Mouse (Mus musculus) MEL (cell line): ENCODE data around the gene Prdm16. TPM values are rescaled to one million over a fixed set of nuclear protein-coding genes. Genes with fewer than 3 reads are reported as not detected.

Experiments used
- DNase-seq: peaks from one replicate; pipeline ENCODE4 v3.0.0; 2011; ENCODE audit warnings: low read depth, low spot score
- H3K27ac ChIP-seq: 2 replicates; pipeline ENCODE4 v1.5.1; 2012; ENCODE audit warnings: low read depth, mild to moderate bottlenecking, control low read depth, low read length, moderate library complexity; ENCODE audit not compliant: control insufficient read depth
- H3K27me3 ChIP-seq, 2 experiments: fragments of 150-350 bp in 1 of 2; sonication (generic) in 1 of 2; 2 replicates each; pipeline ENCODE4 v1.6.1; 2012; ENCODE audit warnings: low read length in 2 of 2, mild to moderate bottlenecking in 2 of 2, improper control_type of control experiment in 1 of 2, moderate library complexity in 1 of 2; ENCODE audit not compliant: insufficient read depth in 2 of 2, control insufficient read depth in 1 of 2
- H3K36me3 ChIP-seq, 2 experiments: 2 replicates each; pipeline ENCODE4 v1.6.1; 2012 to 2014; ENCODE audit warnings: low read length in 2 of 2, improper control_type of control experiment in 1 of 2, inconsistent platforms in 1 of 2, mild to moderate bottlenecking in 1 of 2; ENCODE audit not compliant: insufficient read depth in 2 of 2, control insufficient read depth in 1 of 2
- H3K4me1 ChIP-seq, 2 experiments: fragments of 150-350 bp in 1 of 2; sonication (generic) in 1 of 2; 2 replicates each; pipeline ENCODE4 v1.6.1; 2012; ENCODE audit warnings: low read length in 2 of 2, improper control_type of control experiment in 1 of 2, mild to moderate bottlenecking in 1 of 2; ENCODE audit not compliant: insufficient read depth in 2 of 2, control insufficient read depth in 1 of 2
- H3K4me3 ChIP-seq, 2 experiments: fragments of 150-350 bp in 1 of 2; sonication (generic) in 1 of 2; 2 replicates each; pipeline ENCODE4 v1.5.1; 2012; ENCODE audit warnings: low read depth in 2 of 2, low read length in 2 of 2, mild to moderate bottlenecking in 2 of 2, moderate library complexity in 2 of 2, control low read depth in 1 of 2, improper control_type of control experiment in 1 of 2; ENCODE audit not compliant: control insufficient read depth in 1 of 2, insufficient read depth in 1 of 2
- H3K79me2 ChIP-seq: 2 replicates; pipeline ENCODE4 v1.6.1; 2012; ENCODE audit warnings: mild to moderate bottlenecking, low read length, moderate library complexity; ENCODE audit not compliant: control insufficient read depth, poor library complexity, insufficient read depth
- H3K9ac ChIP-seq: 2 replicates; pipeline ENCODE4 v1.6.1; 2012; ENCODE audit warnings: low read depth, mild to moderate bottlenecking, control low read depth, low read length, moderate library complexity; ENCODE audit not compliant: control insufficient read depth, poor library complexity, severe bottlenecking
- H3K9me3 ChIP-seq: fragments of 150-350 bp; sonication (generic); replicated peaks from 2 replicates; pipeline ENCODE4 v1.6.1; 2012; ENCODE audit warnings: mild to moderate bottlenecking, low read length, improper control_type of control experiment, moderate library complexity; ENCODE audit not compliant: insufficient read depth
- CHD1 ChIP-seq: IDR thresholded peaks from 2 replicates; pipeline ENCODE4 v1.6.1; 2012; ENCODE audit warnings: low read depth, mild to moderate bottlenecking, inconsistent platforms, low read length, improper control_type of control experiment
- CHD2 ChIP-seq: IDR thresholded peaks from 2 replicates; pipeline ENCODE4 v1.6.1; 2011; ENCODE audit warnings: low read length, improper control_type of control experiment
- ELF1 ChIP-seq: IDR thresholded peaks from 2 replicates; pipeline ENCODE4 v1.6.1; 2014; ENCODE audit warnings: low read depth, mild to moderate bottlenecking, inconsistent platforms, low read length, improper control_type of control experiment, moderate library complexity
- GABPA ChIP-seq: IDR thresholded peaks from 2 replicates; pipeline ENCODE4 v1.6.1; 2012; ENCODE audit warnings: low read depth, mild to moderate bottlenecking, inconsistent platforms, low read length, improper control_type of control experiment, moderate library complexity
- HCFC1 ChIP-seq: IDR thresholded peaks from 2 replicates; pipeline ENCODE4 v1.6.1; 2012; ENCODE audit warnings: low read depth, mild to moderate bottlenecking, inconsistent platforms, low read length, improper control_type of control experiment, moderate library complexity
- JUND ChIP-seq: IDR thresholded peaks from 2 replicates; pipeline ENCODE4 v1.6.1; 2011; ENCODE audit warnings: low read depth, mild to moderate bottlenecking, improper control_type of control experiment, low read length
- KAT2A ChIP-seq: conservative IDR thresholded peaks from 2 replicates; pipeline ENCODE4 v1.6.1; 2012; ENCODE audit warnings: low read depth, low read length, improper control_type of control experiment, inconsistent platforms
- MXI1 ChIP-seq: IDR thresholded peaks from 2 replicates; pipeline ENCODE4 v1.6.1; 2011; ENCODE audit warnings: mild to moderate bottlenecking, low read depth, low read length, improper control_type of control experiment
- MYC ChIP-seq: IDR thresholded peaks from 2 replicates; pipeline ENCODE4 v1.6.1; 2011; ENCODE audit warnings: low read depth, mild to moderate bottlenecking, low read length, improper control_type of control experiment, moderate library complexity
- NELFE ChIP-seq: IDR thresholded peaks from 2 replicates; pipeline ENCODE4 v1.6.1; 2011; ENCODE audit warnings: low read depth, low read length, improper control_type of control experiment
- NRF1 ChIP-seq: IDR thresholded peaks from 2 replicates; pipeline ENCODE4 v1.6.1; 2014; ENCODE audit warnings: low read depth, mild to moderate bottlenecking, inconsistent platforms, low read length, improper control_type of control experiment, moderate library complexity; ENCODE audit not compliant: poor library complexity, insufficient read depth, severe bottlenecking
- POLR2A ChIP-seq, 2 experiments: IDR thresholded peaks; 2 replicates each; pipeline ENCODE4 v1.6.1; 2011 to 2012; ENCODE audit warnings: low read length in 2 of 2, mild to moderate bottlenecking in 2 of 2, control low read depth in 1 of 2, improper control_type of control experiment in 1 of 2, low read depth in 1 of 2, moderate library complexity in 1 of 2; ENCODE audit not compliant: control insufficient read depth in 1 of 2, insufficient read depth in 1 of 2, poor library complexity in 1 of 2
- POLR2AphosphoS5 ChIP-seq: IDR thresholded peaks from 2 replicates; pipeline ENCODE4 v1.6.1; 2012; ENCODE audit warnings: low read depth, borderline replicate concordance, mild to moderate bottlenecking, inconsistent platforms, low read length, moderate library complexity, mixed read lengths
- TAL1 ChIP-seq: IDR thresholded peaks from 2 replicates; pipeline ENCODE4 v1.6.1; 2012; ENCODE audit warnings: mild to moderate bottlenecking, inconsistent platforms, low read length, moderate library complexity, mixed read lengths
- USF2 ChIP-seq, 2 experiments: IDR thresholded peaks; 2 replicates each; pipeline ENCODE4 v1.6.1; 2011 to 2012; ENCODE audit warnings: improper control_type of control experiment in 2 of 2, low read length in 2 of 2, borderline replicate concordance in 1 of 2, inconsistent platforms in 1 of 2, low read depth in 1 of 2, mild to moderate bottlenecking in 1 of 2; ENCODE audit not compliant: insufficient read depth in 1 of 2
- ZC3H11A ChIP-seq: IDR thresholded peaks from 2 replicates; pipeline ENCODE4 v1.6.1; 2012; ENCODE audit warnings: low read depth, mild to moderate bottlenecking, inconsistent platforms, low read length, improper control_type of control experiment
- ZMIZ1 ChIP-seq: IDR thresholded peaks from 2 replicates; pipeline ENCODE4 v1.6.1; 2012; ENCODE audit warnings: low read depth, mild to moderate bottlenecking, inconsistent platforms, low read length, improper control_type of control experiment, moderate library complexity
- polyA plus RNA-seq, 2 experiments: library from polyadenylated mRNA; stranded (reverse) in 1 of 2; unstranded in 1 of 2; fragments of >175 nt in 1 of 2; fragments of >200 nt in 1 of 2; gene quantifications; 2 replicates each; pipeline versions ENCODE4 v1.2.1 to v1.2.4; 2012; ENCODE audit warnings: low replicate concordance in 2 of 2, low read depth in 1 of 2; ENCODE audit not compliant: insufficient read length in 2 of 2, insufficient read depth in 1 of 2, missing spikeins in 1 of 2
- total RNA-seq: library from RNA; depleted of rRNA; stranded (reverse); fragments of 300-350 nt; gene quantifications from 2 replicates; pipeline ENCODE4 v1.2.3, GENCODE M21; 2012

The Prdm16 gene
- total and polyA plus RNA-seq, 3 experiments: not detected

DNA sequence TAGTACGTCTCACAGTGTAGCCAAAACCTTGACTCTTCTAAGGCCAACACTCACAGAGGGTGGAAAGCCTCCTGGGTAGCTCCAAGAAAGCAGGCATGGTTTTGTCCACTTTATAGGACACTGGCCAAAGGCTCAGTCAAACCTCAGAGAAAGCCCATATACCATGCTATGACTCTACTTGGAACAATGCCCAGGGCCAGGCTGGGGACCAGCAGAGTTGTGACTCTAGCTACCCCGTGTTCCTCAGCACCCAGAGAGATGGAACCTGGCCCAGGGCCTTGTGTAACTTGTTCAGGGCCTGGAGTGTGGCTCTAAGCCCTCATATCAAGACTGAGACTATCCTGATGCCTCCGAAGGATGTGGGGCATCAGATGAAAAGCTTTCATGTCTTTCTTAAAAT lies 178.9 kb downstream of the Prdm16 start:
- H3K4me1 ChIP-seq: no peaks in the 10 kb centered on the region
- H3K4me3 ChIP-seq: no peak overlapping the region
- TF ChIP-seq POLR2AphosphoS5 (no peak), HCFC1 (no peak), MXI1 (no peak), USF2 (IDR thresholded peaks at IDR 0.05; ENCODE audit: borderline replicate concordance in 1 of 2, insufficient read depth in 1 of 2, low read depth in 1 of 2, low read length in 2 of 2) (no peak), CHD2 (no peak), POLR2A (IDR thresholded peaks at IDR 0.05; ENCODE audit: control insufficient read depth in 1 of 2, insufficient read depth in 1 of 2, low read depth in 1 of 2, low read length in 2 of 2, poor library complexity in 1 of 2) (no peak), KAT2A (no peak), MYC (no peak), TAL1 (no peak)
- no peaks in the 10 kb centered on the region for H3K27me3 ChIP-seq
- no peak for DNase-seq
- no peak overlapping the region for H3K27ac ChIP-seq
- H3K79me2 ChIP-seq: no peaks in the 10 kb centered on the region
- no peak overlapping the region for H3K9ac ChIP-seq
- no peaks in the 10 kb centered on the region for H3K36me3 ChIP-seq
- no peaks in the 10 kb centered on the region for H3K9me3 ChIP-seq

DNA sequence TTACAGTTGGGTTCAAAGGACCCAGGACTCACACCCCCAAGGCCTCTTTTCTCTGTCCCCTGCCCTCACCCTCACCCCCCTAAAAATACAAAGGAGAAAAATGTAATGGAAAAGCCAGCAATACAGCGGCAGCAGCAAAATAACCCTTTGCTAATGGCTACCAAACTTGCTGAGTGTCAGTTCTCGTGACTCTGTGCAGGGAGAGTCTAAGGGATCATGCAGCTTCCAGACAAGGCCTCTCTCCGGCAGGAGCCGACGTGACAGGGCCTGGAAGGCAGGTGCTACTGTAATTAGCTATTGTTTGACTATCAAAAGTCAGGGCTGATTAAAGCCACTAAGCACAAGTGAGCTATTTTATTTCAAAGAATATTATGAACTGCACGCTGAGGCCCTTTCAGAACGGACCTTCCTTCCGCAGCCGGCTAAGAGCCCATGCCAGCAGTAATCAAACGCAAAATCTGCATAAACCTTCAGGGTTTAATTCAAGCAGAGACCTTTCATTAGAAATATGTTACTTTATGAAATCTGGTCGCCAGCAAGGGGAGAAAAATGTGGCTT lies 180.3 kb downstream of the Prdm16 start:
- H3K27me3 ChIP-seq: no peaks in the 10 kb centered on the region
- no peak overlapping the region for H3K9ac ChIP-seq
- H3K79me2 ChIP-seq: no peaks in the 10 kb centered on the region
- no peak overlapping the region for H3K4me3 ChIP-seq
- no peak overlapping the region for H3K27ac ChIP-seq
- DNase-seq: no peak
- H3K36me3 ChIP-seq: no peaks in the 10 kb centered on the region
- no peaks in the 10 kb centered on the region for H3K9me3 ChIP-seq
- TF ChIP-seq ZMIZ1: no peak
- no peak for TF ChIP-seq NELFE
- TF ChIP-seq GABPA: no peak
- TF ChIP-seq CHD1: no peak
- no peak for TF ChIP-seq KAT2A
- TF ChIP-seq JUND: no peak
- no peaks in the 10 kb centered on the region for H3K4me1 ChIP-seq

- TF ChIP-seq ELF1 (no peak), USF2 (IDR thresholded peaks at IDR 0.05; ENCODE audit: borderline replicate concordance in 1 of 2, insufficient read depth in 1 of 2, low read depth in 1 of 2, low read length in 2 of 2) (no peak), ZC3H11A (no peak), NRF1 (no peak)
- TF ChIP-seq, all 39 proteins: peak for 0
- H3K9me3 ChIP-seq: no peaks in the 10 kb centered on the region
Observed at GRCm38 (mm10) chr4:154450441-154450840, 186.2 kb downstream of the Prdm16 start.

More at GRCm38 (mm10) chr4:154450441-154450840, 186.2 kb downstream of the Prdm16 start:
- Histone ChIP-seq H3K4me1 (no peaks in the 10 kb centered on the region), H3K4me3 (no peak overlapping the region), H3K36me3 (no peaks in the 10 kb centered on the region), H3K27ac (no peak overlapping the region), H3K79me2 (no peaks in the 10 kb centered on the region), H3K9ac (no peak overlapping the region), H3K27me3 (no peaks in the 10 kb centered on the region)
- DNase-seq: no peak
